Mouse (Mus musculus): Measurements from ENCODE around the gene Trpm4.
"Not testable (repeated sequence)": the region's sequence is repeated elsewhere in the genome, so short reads cannot be mapped to it uniquely, and the experiment has no call there.

The Trpm4 gene

GRCm38 (mm10) chr7:45333431-45333982 lies at the start of gene Trpm4:
Gene Trpm4, minus strand, starts transcription at chr7:45333780.
- DNase-seq (ENCODE audit: low spot score): no peak

DNA sequence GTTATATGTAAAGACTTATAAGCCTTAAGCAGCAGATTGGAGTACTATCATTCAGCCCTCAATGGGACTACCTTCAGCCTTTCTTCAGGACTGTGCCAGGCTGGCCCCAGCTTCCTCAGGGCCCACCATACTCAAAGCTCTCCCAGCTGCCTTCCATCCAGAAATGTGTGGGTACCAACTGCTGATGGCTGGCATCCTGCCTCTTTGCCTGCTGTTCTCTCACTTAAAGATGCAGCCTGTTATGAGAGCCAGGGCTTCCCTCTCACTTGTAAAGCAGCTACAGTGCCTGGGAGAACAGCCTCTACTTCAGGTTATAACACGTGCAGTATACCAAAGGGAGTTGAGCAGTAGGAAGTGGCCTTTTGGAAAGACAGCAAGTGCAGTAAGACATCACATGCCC lies 42.5 kb upstream of the Trpm4 start:
- DNase-seq (ENCODE audit: low spot score): no peak

- no peak for DNase-seq (ENCODE audit: low spot score)
Measured at GRCm38 (mm10) chr7:45374620-45375019, 41.0 kb upstream of the Trpm4 start.

- no peak for DNase-seq (ENCODE audit: low spot score)
Measured at GRCm38 (mm10) chr7:45372371-45372770, 38.8 kb upstream of the Trpm4 start.

DNA sequence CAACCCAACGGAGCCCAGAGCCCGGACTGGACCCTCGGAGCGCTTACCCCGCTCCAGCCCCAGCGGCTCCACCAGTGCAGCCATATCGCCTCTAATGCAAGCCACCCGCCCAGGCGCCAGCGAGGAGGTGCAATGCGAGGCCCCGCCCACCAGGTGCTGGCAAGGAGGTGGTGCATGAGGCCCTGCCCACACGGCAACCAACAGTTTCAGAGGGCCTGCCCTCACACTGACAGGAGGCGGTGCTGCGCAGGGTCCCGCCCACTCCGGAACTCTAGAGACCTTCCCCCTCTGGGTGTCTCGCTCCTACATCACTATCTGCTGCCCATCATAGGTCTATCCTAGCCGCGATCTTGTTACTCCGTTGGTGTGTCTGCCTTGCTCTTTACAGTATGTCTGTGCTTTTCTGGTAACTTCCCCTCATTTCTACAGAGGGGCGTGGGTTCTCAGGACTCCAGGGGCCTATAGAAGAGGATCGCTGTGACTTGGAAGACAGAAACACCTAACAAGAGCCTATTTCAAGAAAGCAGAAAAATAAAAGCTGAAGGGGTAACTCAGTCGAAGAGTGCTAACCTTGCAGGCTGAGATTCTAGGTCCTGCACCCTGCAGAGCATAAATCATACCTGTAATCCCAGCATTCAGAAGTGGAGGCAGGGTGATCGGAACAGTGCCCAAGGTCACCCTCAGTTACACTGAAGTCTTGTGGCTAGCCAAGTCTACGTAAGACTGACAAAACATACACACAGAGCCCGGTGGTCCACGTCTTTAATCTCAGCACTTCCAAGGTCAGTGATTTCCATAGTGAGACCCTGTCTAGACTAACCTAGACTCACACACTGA lies 37.1 kb upstream of the Trpm4 start, which contains the start of gene Lin7b:
TSS of gene Lin7b (minus strand) at position 109 of the 837 bp plus-strand sequence.
- peak; percentile 76 for DNase-seq (ENCODE audit: low spot score)

DNA sequence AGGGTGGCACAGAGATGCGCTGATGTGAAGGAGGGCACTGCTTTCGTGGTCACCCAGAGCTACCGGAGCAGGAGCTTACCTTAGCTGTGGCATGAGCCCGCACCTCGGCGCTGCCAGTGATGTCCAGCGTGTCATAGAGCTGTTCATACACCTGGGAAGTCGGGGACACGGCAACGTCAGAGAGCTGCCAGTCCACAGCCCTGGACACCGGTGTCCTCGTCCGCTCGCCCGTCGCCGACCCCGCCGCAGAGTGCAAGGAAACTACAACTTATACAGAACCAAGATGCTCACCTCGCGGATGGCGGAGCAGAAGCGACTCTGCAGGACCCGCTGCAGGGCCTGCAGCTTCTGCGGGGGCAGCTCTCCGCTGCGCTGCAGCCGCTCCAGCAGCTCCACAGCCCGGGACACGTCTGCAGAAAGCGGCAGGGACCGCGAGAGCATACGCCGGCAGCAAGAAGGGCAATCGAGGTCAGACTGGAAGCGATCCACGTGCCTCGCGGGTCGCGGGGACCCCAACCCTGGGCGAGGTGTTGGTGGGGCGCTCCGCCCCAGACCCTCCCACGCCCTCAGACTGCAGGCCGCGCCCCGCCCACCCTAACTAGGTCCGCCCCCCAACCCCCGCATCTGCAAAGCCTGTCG lies 36.4 kb upstream of the Trpm4 start:
- DNase-seq (ENCODE audit: low spot score): no peak

GRCm38 (mm10) chr7:45369022-45369745 lies 35.6 kb upstream of the Trpm4 start:
- no peak for DNase-seq (ENCODE audit: low spot score)

DNA sequence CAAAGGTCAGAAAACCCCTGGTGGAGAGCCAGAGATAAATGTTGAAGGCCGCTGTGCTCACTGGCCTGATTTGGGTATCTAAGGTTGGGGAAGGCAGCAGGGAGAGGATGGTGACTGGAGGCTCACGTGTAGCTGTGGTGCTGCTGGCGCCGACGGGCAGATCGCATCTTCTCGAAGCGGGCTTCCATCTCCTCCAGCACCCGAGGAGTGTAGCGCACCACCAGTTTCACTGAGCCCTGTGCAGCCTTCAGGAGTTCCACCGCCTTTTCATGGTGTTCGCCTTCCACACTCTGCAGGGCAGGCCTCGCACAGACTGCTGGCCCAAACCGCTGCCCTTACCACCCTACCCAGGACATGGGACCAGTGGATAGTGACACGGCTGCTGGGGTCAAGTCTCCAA lies 34.6 kb upstream of the Trpm4 start:
- DNase-seq (ENCODE audit: low spot score): no peak

DNA sequence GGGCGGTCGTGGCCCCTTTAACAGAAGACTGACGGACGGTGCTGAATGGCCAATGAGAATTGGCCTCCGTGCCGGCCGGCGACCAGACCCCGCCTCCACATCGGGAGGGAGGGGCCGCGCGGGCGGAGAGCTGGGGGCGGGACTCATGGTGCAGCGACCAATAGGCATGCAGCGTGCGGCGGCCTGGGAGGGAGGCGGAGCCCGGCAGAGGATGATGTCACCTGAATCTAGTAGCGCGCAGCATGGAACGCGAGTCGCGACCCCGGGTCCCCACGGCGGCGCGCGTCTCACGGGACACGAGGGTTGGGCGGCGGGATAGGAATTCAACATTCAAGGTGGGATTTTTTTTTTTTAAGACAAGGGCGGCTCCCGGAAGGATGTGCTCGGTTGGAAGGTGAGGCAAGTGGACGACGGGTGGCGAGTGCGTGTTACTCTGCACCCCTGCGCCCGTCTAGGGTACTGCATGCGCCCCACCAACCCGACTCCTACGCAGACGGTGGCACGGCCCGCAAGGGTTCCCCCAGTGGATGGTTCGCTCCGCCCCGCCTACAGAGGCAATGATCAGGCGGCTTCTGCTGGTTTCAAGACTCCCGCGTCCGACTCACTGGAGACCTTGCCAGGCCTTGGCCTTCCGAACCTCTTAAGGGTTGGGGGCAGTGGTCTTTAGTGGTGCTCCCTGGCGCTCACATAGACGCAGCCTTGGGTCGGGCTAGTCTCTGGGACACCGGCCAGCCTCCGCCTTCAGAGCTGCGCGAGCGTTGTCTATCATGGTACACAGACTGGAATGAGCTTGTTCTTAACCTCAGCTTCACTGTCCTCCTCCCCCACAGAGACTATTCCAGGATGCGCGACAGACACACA lies 33.7 kb upstream of the Trpm4 start:
- peak; percentile 96 for DNase-seq (ENCODE audit: low spot score)

DNA sequence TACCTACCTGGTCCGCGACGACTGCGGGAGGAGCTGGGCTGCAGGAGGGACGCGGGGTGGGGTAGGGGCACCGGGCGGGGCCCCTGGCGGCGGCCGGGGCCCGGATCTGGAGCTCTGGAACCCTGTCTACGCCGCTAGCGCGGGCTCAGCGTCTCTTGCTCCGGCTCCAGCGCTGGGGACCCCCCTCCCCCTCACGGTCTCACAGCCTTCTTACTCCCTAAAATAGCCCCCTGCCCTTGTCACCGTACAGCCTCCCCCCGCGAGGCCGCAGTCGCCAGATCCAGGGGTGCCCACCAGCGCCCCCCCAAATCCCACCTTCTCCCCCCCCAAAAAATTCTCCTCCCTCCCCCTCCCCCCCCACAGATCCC lies 33.1 kb upstream of the Trpm4 start, which contains the start of gene Ppfia3:
TSS of gene Ppfia3 (minus strand) at position 368 of the 368 bp plus-strand sequence.
- DNase-seq (ENCODE audit: low spot score): no peak

- DNase-seq (ENCODE audit: low spot score): no peak
Measured at GRCm38 (mm10) chr7:45365742-45366651, 32.4 kb upstream of the Trpm4 start.

GRCm38 (mm10) chr7:45363983-45364382 lies 30.4 kb upstream of the Trpm4 start:
- DNase-seq (ENCODE audit: low spot score): no peak

- DNase-seq (ENCODE audit: low spot score): no peak
Measured at GRCm38 (mm10) chr7:45362801-45363200, 29.2 kb upstream of the Trpm4 start.

DNA sequence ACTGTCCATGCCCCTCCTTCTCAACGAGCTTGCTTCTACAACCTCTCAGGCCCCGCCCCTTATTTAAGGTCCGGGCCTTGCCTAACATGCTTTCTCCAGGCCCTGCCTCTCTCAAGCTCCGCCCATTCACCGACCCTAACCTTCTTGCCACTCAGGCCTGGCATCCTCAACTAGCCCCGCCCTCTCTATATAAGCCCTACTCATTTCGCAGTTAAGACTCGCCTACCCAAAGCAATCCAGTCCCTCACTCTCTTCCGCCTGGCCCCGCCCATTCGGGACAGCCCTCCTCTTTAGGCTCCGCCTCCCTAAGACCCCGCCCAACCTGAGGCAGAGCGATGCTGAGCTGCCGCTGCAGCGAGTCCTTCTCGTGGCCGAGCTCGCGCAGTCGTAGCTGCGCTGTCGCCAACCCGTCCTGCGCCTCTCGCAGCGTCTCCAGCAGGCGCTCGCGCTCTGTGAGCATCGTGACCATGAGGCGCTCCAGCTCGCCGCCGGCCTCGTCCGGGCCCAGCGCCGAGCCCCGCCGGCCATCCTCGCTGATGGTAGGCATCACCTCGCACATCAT lies 27.7 kb upstream of the Trpm4 start:
- DNase-seq (ENCODE audit: low spot score): no peak

- no peak for DNase-seq (ENCODE audit: low spot score)
Measured at GRCm38 (mm10) chr7:45360404-45361125, 27.0 kb upstream of the Trpm4 start.

- not testable (repeated sequence) for DNase-seq (ENCODE audit: low spot score)
Measured at GRCm38 (mm10) chr7:45359081-45359480, 25.5 kb upstream of the Trpm4 start.

GRCm38 (mm10) chr7:45356087-45356486 lies 22.5 kb upstream of the Trpm4 start:
- DNase-seq (ENCODE audit: low spot score): no peak

DNA sequence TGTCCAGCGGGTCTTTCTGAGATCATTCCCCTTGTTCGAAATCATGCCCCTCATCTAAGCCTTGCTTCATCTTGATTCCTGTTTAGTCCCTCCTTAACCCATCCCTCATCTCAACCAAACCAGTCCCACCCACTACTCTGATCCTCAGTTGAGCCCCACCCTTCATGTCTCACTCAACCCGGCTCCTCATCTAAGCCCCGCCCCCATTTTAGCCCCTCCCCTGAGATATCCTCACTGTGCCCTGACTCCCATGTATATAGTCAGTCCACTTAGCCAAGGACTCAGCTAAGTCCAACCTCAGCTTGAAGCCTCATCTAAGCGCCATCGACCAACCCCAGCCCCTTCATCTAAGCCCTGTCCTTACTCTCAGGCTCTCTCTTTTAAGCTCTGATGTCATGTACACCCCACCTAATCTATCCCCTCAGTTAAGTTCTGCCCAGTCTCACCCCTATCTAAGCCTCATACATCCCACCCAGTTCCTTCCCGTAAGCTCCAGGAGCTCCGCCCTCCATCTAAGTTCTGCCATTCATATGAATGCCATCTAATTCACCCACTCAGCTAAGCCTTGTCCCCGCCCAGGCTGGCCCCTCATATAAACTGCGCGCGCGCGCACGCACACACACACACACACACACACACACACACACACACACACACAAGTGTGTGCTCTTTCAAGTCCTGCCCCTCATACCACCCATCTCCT lies 21.9 kb upstream of the Trpm4 start:
- no peak for DNase-seq (ENCODE audit: low spot score)

DNA sequence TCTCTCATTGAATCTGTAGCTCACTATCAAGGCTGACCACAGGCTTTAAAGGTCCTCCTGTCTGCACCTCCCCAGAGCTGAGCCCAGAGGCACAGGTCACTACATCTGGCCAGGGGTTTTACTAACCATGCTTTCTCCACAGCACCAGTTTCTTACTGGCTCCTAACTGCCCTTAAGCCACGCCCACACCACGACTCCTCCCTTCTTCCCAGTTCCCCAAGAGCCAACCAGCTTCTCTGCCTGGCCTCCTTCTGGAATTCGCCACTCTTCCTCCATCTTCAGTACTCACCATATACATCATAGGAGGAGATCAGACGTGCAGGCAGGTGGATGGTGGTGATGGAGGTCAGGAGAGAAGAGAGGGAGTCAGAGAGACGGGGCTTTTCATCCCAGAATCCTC lies 19.5 kb upstream of the Trpm4 start:
- no peak for DNase-seq (ENCODE audit: low spot score)
